Mouse (Mus musculus) mature B cell (primary cell): Measurements from ENCODE around the gene Rdm1.

Experiments
- in situ Hi-C: fragments of 300-500 bp; cut with MboI; formaldehyde crosslinking; loops from 2 replicates; pipeline ENCODE4 v1.14.3; 2019

The Rdm1 gene

DNA sequence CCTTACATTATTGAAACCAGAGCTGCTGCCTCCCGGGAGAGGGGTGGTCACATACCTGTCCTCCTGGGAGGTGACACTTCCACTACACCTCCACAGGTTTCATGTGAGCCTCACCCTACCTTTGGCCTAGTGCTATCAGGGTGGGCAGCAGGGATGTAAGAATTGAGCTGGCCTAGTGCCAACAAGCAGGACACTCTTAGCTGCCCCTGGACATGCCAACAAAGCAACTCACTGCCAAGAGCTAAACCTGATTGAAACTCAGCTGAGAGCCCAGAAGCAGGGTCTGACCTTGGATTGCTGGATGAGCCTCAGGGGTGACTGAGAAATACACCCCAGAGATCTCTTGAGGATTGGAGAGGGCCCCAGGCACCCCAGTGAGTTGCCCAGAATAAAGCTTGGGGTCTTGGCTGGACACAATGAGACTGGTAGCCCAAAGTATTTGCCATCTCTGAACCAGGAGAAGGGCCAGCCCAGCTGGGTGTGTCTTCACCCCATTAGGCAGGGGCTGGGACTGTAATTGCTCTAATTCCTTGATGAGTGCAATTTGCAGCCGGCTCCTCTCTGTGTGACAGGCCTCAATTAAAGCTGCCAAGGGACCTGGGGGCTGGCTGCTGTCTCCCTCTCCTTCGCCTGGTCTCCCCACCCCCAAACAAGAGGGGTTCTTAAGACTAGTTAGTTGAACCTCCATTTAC is 53.8 kb downstream of the Rdm1 start:
- in situ Hi-C loops, result no loop called here

DNA sequence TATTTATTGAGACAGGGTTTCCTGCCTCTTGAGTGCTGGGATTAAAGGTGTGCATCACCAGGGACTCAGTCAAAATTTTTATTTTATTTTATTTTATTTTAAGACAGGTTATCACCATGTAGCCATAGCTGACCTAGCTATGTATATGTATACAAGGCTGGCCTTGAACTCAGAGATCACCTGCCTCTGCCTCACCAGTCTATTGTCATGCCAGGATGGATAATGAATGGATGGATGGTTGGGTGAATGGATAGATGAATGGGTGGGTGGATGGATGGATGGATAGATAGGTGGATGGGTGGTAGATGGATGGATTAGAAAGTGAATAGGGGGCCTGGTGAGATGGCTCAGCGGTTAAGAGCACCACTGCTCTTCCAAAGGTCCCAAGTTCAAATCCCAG is 55.0 kb downstream of the Rdm1 start:
- in situ Hi-C loops, result no loop called here

DNA sequence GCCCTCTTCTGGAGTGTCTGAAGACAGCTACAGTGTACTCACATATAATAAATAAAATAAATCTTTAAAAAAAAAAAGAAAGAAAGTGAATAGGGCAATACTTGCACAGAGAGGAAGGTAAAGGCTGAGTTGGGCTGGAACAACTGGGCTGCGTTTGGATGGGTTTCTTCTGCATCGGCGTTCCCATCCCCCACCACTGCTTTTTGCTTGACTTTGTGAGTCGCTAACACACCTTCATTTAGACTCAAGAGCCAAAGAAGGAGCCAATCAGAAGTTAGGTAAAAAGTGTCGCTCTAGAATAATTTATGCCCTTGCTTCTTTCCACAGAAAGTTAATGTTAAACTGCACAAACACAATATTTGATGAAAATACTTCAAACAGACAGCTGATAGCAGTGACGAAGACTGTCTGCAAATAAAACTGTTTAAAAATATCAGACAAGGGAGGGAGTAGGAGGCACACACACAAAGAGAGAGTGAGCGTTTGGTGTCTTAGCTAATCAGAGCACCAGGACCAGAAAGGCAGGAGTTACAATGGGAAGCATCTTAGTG is 55.5 kb downstream of the Rdm1 start:
- in situ Hi-C loops, result no loop called here
